Mouse (Mus musculus) embryonic stem cell, embryonic (primary cell): ENCODE measurements around the gene Myoz1.
"Not testable (repeated sequence)": the region's sequence is repeated elsewhere in the genome, so short reads cannot be mapped to it uniquely, and the experiment has no call there.

Experiments used
- CTCF ChIA-PET, 4 experiments: fragments of 300-600 bp in 2 of 4; fragments of 350-600 bp in 2 of 4; sonication (Branson Sonifier 250); formaldehyde crosslinking; loops; one replicate each; lab custom pipeline; 2022; ENCODE audit warnings: inconsistent platforms in 2 of 4; lab: Charles Lee
- POLR2A ChIA-PET, 4 experiments: fragments of 300-600 bp in 2 of 4; fragments of 350-600 bp in 2 of 4; sonication (Branson Sonifier 250); formaldehyde crosslinking; loops; one replicate each; lab custom pipeline; 2022; ENCODE audit warnings: antibody characterized with exemption in 4 of 4, inconsistent platforms in 1 of 4; lab: Charles Lee

The Myoz1 gene

GRCm38 (mm10) chr14:20656361-20656760 is at the start of gene Myoz1:
TSS of gene Myoz1 (minus strand) at chr14:20656540.
- POLR2A ChIA-PET, result interaction anchor here in 2 of 4 experiments (1.0 to 2.0 kb wide), 7 partner anchors 14 to 210 kb away, joined by 3 to 10 read pairs (median 5); partner anchors contain the start of gene Usp54 (in 2 of the 2)
- CTCF ChIA-PET, result interaction anchor here in 3 of 4 experiments (1.2 to 1.7 kb wide), 4 partner anchors 11 to 80 kb away, joined by 4 to 7 read pairs (median 6); no protein-coding TSS in a partner anchor

GRCm38 (mm10) chr14:20703461-20703860 is 47.1 kb upstream of the Myoz1 start:
- CTCF ChIA-PET, result not testable (repeated sequence)

GRCm38 (mm10) chr14:20702741-20703381 is 46.5 kb upstream of the Myoz1 start, which contains the start of gene Chchd1:
TSS of gene Chchd1 (plus strand) at chr14:20703006.
- CTCF ChIA-PET, result no interaction called here
- POLR2A ChIA-PET, result interaction anchor here in 2 of 4 experiments (0.6 to 3.2 kb wide), 16 partner anchors 9 to 350 kb away, joined by 3 to 13 read pairs (median 6); partner anchors contain the start of genes Sec24c (in 2 of the 2), Usp54 (in 2 of the 2), Adk (in 1 of the 2) and Ap3m1 (in 1 of the 2)

More at GRCm38 (mm10) chr14:20703461-20703860, 47.1 kb upstream of the Myoz1 start:
- POLR2A ChIA-PET, result interaction anchor here in 2 of 4 experiments (1.0 to 2.6 kb wide), 14 partner anchors 10 to 349 kb away, joined by 3 to 13 read pairs (median 5); partner anchors contain the start of genes Sec24c (in 2 of the 2), Adk (in 1 of the 2), Anxa7 (in 1 of the 2) and Ap3m1 (in 1 of the 2)

GRCm38 (mm10) chr14:20702096-20702740 is 45.9 kb upstream of the Myoz1 start:
- CTCF ChIA-PET, result interaction anchor here in 1 of 4 experiments (1.3 kb wide), 1 partner anchor 30 kb away, joined by 4 read pairs; no protein-coding TSS in a partner anchor
- POLR2A ChIA-PET, result interaction anchor here in 2 of 4 experiments (0.6 to 3.2 kb wide), 21 partner anchors 8 to 350 kb away, joined by 3 to 13 read pairs (median 4); partner anchors contain the start of genes Sec24c (in 2 of the 2), Usp54 (in 2 of the 2), Adk (in 1 of the 2) and Ap3m1 (in 1 of the 2)

GRCm38 (mm10) chr14:20701554-20701953 is 45.2 kb upstream of the Myoz1 start:
- ChIA-PET POLR2A (interaction anchor here in 2 of 4 experiments (1.0 to 3.2 kb wide), 14 partner anchors 8 to 351 kb away, joined by 3 to 13 read pairs (median 7); partner anchors contain the start of genes Sec24c (in 2 of the 2), Adk (in 1 of the 2), Ap3m1 (in 1 of the 2) and Mrps16 (in 1 of the 2)), CTCF (interaction anchor here in 2 of 4 experiments (1.3 kb wide), 2 partner anchors 30 to 35 kb away, joined by 3 to 4 read pairs; no protein-coding TSS in a partner anchor)

- CTCF ChIA-PET, result interaction anchor here in 2 of 4 experiments (0.6 to 1.3 kb wide), 2 partner anchors 37 to 197 kb away, joined by 3 read pairs; no protein-coding TSS in a partner anchor
Observed at GRCm38 (mm10) chr14:20700362-20700761, 44.0 kb upstream of the Myoz1 start.

GRCm38 (mm10) chr14:20698515-20698914 is 42.2 kb upstream of the Myoz1 start:
- CTCF ChIA-PET, result no interaction called here
- POLR2A ChIA-PET, result interaction anchor here in 3 of 4 experiments (0.6 to 5.0 kb wide), 11 partner anchors 8 to 230 kb away, joined by 3 to 39 read pairs (median 4); partner anchors contain the start of genes Zswim8 (in 2 of the 3), Sec24c (in 1 of the 3) and Vcl (in 1 of the 3)

More at GRCm38 (mm10) chr14:20700362-20700761, 44.0 kb upstream of the Myoz1 start:
- POLR2A ChIA-PET, result interaction anchor here in 2 of 4 experiments (0.6 to 3.2 kb wide), 9 partner anchors 11 to 250 kb away, joined by 3 to 8 read pairs (median 4); partner anchors contain the start of genes Camk2g (in 1 of the 2) and Vcl (in 1 of the 2)

GRCm38 (mm10) chr14:20696986-20697385 is 40.6 kb upstream of the Myoz1 start:
- ChIA-PET CTCF (interaction anchor here in 3 of 4 experiments (0.5 to 2.5 kb wide), 12 partner anchors 11 to 318 kb away, joined by 3 to 10 read pairs (median 4); partner anchors contain the start of gene Zswim8 (in 1 of the 3)), POLR2A (interaction anchor here in 3 of 4 experiments (0.7 to 5.0 kb wide), 17 partner anchors 9 to 402 kb away, joined by 3 to 39 read pairs (median 4); partner anchors contain the start of genes Zswim8 (in 2 of the 3), Adk (in 1 of the 3), Ap3m1 (in 1 of the 3) and Sec24c (in 1 of the 3))

- POLR2A ChIA-PET, result interaction anchor here in 3 of 4 experiments (0.6 to 5.1 kb wide), 27 partner anchors 10 to 356 kb away, joined by 3 to 43 read pairs (median 4); partner anchors contain the start of genes Sec24c (in 3 of the 3), Anxa7 (in 2 of the 3), Zswim8 (in 2 of the 3) and Adk (in 1 of the 3)
- CTCF ChIA-PET, result interaction anchor here in 3 of 4 experiments (1.0 to 2.5 kb wide), 12 partner anchors 12 to 103 kb away, joined by 3 to 10 read pairs (median 4); partner anchors contain the start of gene Zswim8 (in 1 of the 3)
Observed at GRCm38 (mm10) chr14:20695761-20696520, 39.6 kb upstream of the Myoz1 start.

GRCm38 (mm10) chr14:20694884-20695760 is 38.8 kb upstream of the Myoz1 start, which contains the start of gene Fut11:
TSS of gene Fut11 (plus strand) at chr14:20694968.
- ChIA-PET POLR2A (interaction anchor here in 3 of 4 experiments (0.6 to 5.1 kb wide), 34 partner anchors 11 to 718 kb away, joined by 3 to 43 read pairs (median 4); partner anchors contain the start of genes Sec24c (in 3 of the 3), Anxa7 (in 2 of the 3), Vcl (in 2 of the 3) and Zswim8 (in 2 of the 3)), CTCF (interaction anchor here in 3 of 4 experiments (1.0 to 2.5 kb wide), 6 partner anchors 13 to 104 kb away, joined by 3 to 8 read pairs (median 4); no protein-coding TSS in a partner anchor)

- POLR2A ChIA-PET, result interaction anchor here (0.6 to 5.1 kb wide), 23 partner anchors 9 to 381 kb away, joined by 3 to 43 read pairs (median 4); partner anchors contain the start of genes Sec24c (in 3 of the 4), Vcl (in 2 of the 4), Zswim8 (in 2 of the 4) and Adk (in 1 of the 4)
- CTCF ChIA-PET, result interaction anchor here in 1 of 4 experiments (0.9 to 2.5 kb wide), 4 partner anchors 22 to 104 kb away, joined by 3 to 8 read pairs (median 6); no protein-coding TSS in a partner anchor
Observed at GRCm38 (mm10) chr14:20694185-20694883, 38.0 kb upstream of the Myoz1 start.

- CTCF ChIA-PET, result interaction anchor here in 2 of 4 experiments (0.9 to 1.2 kb wide), 3 partner anchors 12 to 105 kb away, joined by 3 read pairs; no protein-coding TSS in a partner anchor
Observed at GRCm38 (mm10) chr14:20693589-20694101, 37.3 kb upstream of the Myoz1 start.

GRCm38 (mm10) chr14:20691772-20692171 is 35.4 kb upstream of the Myoz1 start:
- CTCF ChIA-PET, result no interaction called here
- POLR2A ChIA-PET, result interaction anchor here in 2 of 4 experiments (1.9 to 5.1 kb wide), 4 partner anchors 9 to 18 kb away, joined by 7 to 43 read pairs (median 20); partner anchors contain the start of gene Sec24c (in 2 of the 2)

More at GRCm38 (mm10) chr14:20693589-20694101, 37.3 kb upstream of the Myoz1 start:
- POLR2A ChIA-PET, result interaction anchor here (0.6 to 5.1 kb wide), 21 partner anchors 8 to 1120 kb away, joined by 3 to 43 read pairs (median 4); partner anchors contain the start of genes Sec24c (in 3 of the 4), Zswim8 (in 2 of the 4), Adk (in 1 of the 4) and Ap3m1 (in 1 of the 4)

- ChIA-PET CTCF (no interaction called here), POLR2A (interaction anchor here in 2 of 4 experiments (0.5 to 1.6 kb wide), 6 partner anchors 10 to 213 kb away, joined by 3 to 4 read pairs (median 3); no protein-coding TSS in a partner anchor)
Observed at GRCm38 (mm10) chr14:20689009-20689408, 32.7 kb upstream of the Myoz1 start.
